Mouse (Mus musculus) spleen, embryonic (tissue): ENCODE measurements around the gene Slc5a5.

Experiments used
- CTCF ChIA-PET: fragments of 350-600 bp; sonication (Branson Sonifier 250); formaldehyde crosslinking; loops from one replicate; lab custom pipeline; 2022; lab: Charles Lee

Gene Slc5a5

DNA sequence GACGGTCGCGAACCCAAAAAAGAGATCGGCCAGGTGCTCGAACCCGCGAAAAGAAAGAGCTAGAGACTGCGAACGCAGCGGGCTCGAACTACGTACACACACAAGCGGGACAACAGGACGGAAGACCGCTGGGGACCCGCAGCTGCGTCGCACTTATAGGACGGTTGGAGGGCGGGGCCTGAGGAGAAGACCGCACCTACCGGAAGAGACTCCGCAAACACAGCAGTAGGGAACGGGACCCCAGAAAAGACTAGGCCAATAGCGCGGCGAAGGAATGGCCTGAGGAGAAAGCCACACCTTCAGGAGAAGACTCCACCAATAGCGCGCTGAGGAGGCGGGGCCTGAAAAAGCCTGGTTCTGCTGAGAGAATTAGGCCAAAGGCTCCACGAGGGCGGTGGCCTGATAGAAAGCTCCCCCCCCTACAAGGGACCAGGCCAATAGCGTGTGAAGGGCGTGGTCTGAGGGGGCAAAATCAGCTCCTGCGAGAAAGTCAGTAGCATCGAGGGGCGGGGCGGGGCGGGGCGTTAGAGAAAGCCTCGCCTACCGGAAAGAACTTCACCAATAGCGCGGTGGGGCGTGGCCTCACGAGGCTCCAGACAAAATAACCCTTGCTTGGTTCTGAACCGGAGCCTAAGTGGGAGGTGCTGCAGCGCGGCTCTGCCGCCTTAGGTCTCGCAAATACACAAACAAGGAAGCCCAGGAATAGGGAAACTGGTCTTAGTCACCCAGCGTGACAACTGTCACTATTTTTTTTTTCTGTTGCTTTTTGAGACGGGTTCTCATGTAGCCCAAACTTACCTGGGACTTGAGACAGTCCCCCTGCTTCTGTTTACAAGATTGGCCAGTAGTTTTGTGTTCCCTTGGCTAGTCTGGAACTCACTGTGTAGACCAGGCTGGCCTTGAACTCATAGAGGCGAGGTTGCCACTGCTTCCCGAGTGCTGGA is 52.9 kb downstream of the Slc5a5 start, which contains the start of gene Arrdc2:
Gene Arrdc2, minus strand, starts transcription at position 313 of the 944 bp plus-strand sequence.
- CTCF ChIA-PET: interaction anchor here (0.9 to 1.6 kb wide), 3 partner anchors 9 to 77 kb away, joined by 3 to 6 read pairs (median 4); partner anchors contain the start of gene Mast3

DNA sequence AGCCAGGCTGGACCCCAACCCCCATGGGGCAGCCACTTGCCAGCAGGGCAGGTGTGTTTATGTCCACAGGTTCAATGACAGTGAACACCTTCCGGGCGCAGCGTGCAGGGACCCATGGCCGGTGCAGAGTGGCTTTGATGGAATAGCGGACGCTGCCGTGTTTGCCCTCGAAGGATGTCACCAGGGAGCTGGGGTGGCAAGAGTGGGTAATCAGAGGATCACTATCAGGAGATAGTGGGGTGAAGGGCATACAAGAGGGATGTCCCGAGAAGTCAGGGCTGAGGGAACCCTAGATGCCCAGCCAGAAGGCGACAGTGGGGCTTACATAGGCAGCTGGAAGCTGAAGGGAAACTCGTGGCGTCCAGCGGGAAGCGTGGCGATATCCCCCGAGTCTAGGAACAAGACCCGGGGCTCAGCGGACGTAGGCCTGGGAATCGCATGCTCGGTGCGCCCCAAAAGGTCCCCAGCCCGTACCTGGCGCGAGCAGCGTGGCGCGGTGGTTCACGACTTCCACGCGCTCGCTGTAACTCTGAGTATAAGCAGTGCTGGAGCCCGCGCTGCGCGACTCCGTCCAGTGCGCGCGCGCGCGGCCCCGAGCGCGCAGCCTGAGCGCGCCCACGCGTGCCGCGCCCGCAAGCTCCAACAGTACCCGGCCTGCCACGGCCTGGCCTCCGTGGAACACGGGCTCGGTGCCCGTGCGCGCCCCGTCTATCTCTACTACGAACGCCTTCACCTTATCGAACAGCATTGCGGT is 53.7 kb downstream of the Slc5a5 start:
- CTCF ChIA-PET: interaction anchor here (1.0 to 1.6 kb wide), 2 partner anchors 33 to 76 kb away, joined by 3 to 6 read pairs; partner anchors contain the start of gene Mast3

DNA sequence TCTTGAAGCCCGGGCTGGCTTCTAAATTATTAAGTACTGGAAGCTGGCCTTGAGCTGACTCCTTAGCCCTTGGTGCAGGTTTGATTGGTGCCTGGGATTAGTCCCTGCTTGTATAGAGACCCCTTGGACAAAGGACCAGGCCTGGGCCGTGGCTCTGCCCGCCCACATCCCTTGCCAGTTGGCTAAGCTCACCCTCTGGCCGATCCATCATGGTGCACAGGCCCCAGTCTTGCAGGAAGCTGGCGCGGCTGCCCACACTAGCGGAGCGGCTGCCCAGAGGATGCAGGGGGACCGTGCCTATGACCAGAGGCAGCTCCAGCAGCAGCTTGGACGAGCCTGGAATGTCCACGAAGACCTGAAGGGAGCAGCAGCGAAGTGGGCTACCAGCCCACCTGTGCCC is 55.9 kb downstream of the Slc5a5 start:
- CTCF ChIA-PET: no interaction called here

DNA sequence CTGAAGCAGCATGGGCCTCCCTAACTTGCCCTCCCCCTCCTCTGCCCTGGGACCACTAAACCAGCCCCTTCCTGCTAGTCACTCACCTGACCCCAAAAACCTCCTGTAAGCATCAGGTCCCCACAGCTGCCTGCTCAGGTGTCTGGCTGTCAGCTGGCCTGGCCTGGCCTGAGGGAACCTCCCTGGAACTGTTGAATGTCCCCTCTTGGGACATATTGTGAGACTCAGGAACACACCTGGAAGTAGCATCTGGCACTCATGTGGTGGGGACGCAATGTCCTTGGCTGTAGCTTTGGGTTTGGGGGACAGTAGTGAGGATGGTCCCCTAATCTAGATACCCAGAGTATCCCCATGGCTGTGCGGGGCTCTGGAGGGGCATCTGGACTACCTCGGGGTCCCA is 58.5 kb downstream of the Slc5a5 start:
- CTCF ChIA-PET: no interaction called here

DNA sequence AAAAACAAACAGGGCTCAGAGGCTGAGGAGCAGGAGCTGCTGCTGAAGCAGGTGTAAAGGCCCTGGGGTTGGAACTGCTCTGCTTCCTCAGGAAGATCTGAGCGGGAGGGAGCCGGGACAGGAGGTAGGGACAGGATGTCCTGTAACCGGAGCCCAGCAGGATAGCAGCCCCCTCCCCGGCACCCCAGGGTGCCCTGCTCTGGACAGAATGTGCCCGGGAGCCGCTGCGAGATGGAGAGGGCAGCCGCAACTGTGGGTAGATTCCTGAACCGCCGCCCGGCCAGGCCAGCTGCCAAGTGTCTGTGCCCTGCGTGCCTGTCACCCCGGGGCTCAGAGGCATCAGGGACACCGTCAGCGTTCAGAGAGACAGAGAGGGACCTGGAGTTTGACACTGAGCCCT is 59.0 kb downstream of the Slc5a5 start:
- CTCF ChIA-PET: no interaction called here

DNA sequence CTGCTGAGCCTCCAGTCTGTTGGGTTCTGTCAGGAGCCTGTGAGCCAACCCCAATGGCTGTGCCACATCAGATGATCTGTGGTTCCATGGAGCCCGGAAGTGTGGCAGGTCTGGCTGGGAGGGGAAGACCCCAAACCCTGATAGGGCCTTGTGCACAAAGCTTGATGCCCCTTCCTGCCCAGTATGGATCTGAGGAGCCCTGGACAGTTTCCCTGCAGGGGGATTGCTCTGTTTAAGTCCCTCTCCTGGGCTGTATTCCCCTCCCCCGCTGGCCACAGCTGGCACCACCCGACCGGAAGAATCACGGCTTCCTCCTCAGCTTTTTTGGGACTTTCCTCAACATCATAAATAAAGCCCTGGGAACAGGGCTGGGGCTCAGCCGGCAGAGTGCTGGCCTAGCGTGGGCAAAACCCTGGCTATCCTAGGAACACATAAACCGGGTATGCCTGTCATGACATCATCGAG is 59.5 kb downstream of the Slc5a5 start:
- CTCF ChIA-PET: no interaction called here
